Mouse (Mus musculus) thymus, postnatal 4 days (tissue): ENCODE results near the gene Snx11.
A peak's percentile ranks its signal among the peaks of the same experiment; 100 is the strongest.
"Not testable (repeated sequence)": the region's sequence is repeated elsewhere in the genome, so short reads cannot be mapped to it uniquely, and the experiment has no call there.

Experiments
- DNase-seq: peaks from one replicate; pipeline ENCODE4 v3.0.0; 2021

The Snx11 gene

GRCm38 (mm10) chr11:96795491-96795890, 18.1 kb upstream of the Snx11 start:
- no peak for DNase-seq

GRCm38 (mm10) chr11:96790681-96791080, 13.3 kb upstream of the Snx11 start:
- no peak for DNase-seq

GRCm38 (mm10) chr11:96789990-96790389, 12.6 kb upstream of the Snx11 start:
- no peak for DNase-seq

GRCm38 (mm10) chr11:96788871-96789795, 11.8 kb upstream of the Snx11 start, which contains the start of gene Cbx1:
Cbx1 (plus strand) TSS chr11:96789127.
- DNase-seq: peak; percentile 92

GRCm38 (mm10) chr11:96786731-96787450, 9.5 kb upstream of the Snx11 start:
- DNase-seq: no peak

- peak; percentile 90 for DNase-seq
Measured at GRCm38 (mm10) chr11:96784847-96785246, 7.5 kb upstream of the Snx11 start.

DNA sequence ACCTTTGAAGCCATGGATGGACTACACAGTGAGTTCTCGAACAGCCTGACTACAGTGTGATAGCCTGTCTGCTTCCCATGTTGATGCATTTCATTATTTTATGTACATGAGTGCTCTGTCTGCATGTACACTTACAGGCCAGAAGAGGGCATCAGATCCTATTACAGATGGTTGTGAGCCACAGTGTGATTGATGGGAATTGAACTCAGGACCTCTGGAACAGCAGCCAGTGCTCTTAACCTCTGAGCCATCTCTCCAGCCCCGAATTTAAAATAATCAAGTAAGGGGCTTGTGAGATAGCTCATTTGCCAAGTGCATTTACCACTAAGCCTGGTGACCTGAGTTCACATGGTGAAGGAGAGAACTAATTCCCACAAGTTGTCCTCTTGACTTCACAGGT, 4.1 kb upstream of the Snx11 start:
- no peak for DNase-seq

- DNase-seq: no peak
Measured at GRCm38 (mm10) chr11:96780306-96780705, 2.9 kb upstream of the Snx11 start.

GRCm38 (mm10) chr11:96778061-96778627, 785 bp upstream of the Snx11 start:
- not testable (repeated sequence) for DNase-seq

- no peak for DNase-seq
Measured at GRCm38 (mm10) chr11:96776068-96776467, 1.3 kb downstream of the Snx11 start.

- no peak for DNase-seq
Measured at GRCm38 (mm10) chr11:96775665-96776064, 1.7 kb downstream of the Snx11 start.

GRCm38 (mm10) chr11:96775063-96775462, 2.3 kb downstream of the Snx11 start:
- DNase-seq: no peak

DNA sequence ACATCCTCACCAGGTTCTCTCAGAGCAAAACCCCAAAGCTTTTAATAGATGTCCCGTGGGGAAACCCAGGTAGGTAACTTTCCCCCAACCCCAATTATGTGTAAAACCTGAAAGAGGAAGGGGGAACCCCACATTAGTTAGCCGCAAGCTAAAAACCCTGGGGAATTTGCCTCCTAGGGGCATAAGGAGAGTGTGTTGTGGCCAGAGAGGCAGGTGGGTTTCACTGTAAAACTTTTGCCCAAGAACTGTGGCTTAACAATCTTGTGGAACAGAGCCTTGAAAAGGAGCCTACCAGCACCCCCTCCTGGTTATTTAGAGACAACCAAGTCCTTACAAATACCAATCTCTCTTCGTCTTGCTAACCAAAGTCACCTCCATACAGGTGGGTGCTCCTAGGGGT, 2.8 kb downstream of the Snx11 start:
- no peak for DNase-seq

- no peak for DNase-seq
Measured at GRCm38 (mm10) chr11:96772413-96772812, 4.9 kb downstream of the Snx11 start.

GRCm38 (mm10) chr11:96771274-96771975, 5.9 kb downstream of the Snx11 start:
- DNase-seq: no peak

GRCm38 (mm10) chr11:96768240-96768639, 9.1 kb downstream of the Snx11 start:
- no peak for DNase-seq

DNA sequence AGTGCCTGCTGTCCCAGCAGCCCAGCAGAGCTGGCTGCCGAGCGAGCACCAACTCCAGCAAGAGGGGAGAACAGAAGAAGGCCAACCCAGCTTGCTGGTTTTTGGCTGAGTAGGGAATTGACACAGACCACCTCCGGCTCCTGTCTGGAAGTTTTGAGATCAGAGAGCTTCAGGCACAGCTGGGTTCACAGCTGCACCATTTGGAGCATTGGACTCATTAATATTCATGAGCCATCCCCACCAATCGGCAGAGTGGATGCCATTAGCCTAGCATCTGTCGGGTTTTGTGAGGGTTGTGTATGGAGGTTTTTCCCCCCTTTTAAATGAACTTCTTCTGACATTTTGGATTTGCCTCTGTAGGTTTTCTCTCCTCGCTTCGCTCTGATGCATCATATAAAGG, 10.3 kb downstream of the Snx11 start:
- no peak for DNase-seq

GRCm38 (mm10) chr11:96766555-96766954, 10.8 kb downstream of the Snx11 start:
- no peak for DNase-seq

- DNase-seq: no peak
Measured at GRCm38 (mm10) chr11:96765645-96766044, 11.7 kb downstream of the Snx11 start.

- no peak for DNase-seq
Measured at GRCm38 (mm10) chr11:96764511-96765350, 12.6 kb downstream of the Snx11 start.

DNA sequence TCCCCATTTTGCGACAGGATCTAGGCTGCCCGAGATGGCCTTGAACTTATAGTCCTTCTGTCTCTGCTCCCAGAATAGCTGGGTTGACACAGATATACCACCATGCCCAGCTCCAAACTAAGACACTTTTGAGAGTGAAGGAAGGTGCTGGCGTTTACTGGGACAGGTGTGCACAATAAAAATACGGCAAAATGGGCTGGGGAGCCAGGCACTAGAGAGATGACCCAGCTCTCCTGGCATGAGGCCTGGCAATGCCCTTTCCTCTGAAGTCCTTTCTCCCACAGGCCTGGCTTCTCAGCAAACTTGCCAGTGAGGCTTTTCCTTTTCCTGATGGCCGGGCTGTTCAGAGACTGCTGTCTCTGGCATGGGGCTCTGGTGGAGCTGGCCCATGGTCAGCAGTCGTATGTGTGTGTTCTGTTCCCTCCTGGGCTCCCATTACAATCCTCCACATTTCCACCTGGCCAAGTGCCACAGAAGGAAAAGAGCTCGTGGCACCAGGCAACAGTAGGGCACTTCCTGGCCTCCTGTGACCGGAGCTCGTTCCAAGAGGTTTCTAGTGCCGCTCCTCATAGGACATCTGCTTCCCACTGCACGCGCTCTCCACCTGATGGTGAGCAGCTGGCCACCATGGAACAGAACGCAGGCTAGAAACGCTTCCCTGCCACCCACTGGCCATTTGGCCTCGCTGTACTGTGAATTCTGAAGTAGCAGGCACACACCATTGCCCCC, 14.5 kb downstream of the Snx11 start:
- no peak for DNase-seq
